Comparison of ENCODE assay signal across 8 mouse cellular contexts in the genomic region with DNA sequence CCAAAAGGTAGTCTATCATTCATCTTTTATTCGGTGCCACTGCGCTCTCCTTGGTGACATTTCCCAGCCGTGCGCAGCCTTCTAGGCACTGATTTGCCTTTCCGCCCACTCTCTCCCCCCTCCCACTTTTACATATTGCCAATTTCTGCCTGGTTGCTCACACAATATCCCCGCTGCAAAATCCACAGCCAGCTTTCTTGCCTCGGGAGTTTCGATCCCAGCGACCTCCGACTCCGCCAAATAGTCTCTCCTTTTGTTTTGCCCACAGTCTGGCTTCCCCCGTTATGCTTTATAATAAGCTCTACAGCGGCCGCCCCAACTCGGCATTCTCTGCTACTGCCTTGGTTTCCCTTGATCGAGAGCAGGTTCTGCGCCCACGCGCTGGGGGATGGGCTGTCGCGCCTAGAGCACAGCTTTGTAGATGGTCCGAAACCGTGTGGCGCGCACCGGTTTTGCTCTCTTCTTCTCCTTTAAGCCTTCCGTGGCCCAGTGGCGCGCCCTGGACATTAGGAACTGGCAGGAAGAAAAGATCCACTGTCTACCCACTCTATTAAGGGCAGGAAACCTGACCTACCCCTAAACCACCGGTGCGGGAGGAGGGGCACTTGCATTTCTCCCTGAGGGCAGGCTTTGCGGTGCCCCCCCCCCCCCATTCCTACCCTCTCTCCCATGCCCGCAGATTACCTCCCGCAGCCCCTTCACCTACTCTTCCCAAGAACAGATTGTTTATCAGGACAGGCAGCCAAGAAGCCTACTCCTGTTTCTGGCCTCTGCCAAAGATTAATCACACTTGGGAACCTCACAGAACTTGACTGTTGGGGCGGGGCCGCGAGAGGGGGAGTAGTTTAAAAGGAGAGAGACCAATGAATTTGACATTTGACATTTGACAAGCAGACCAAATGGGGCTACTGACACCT. TPM values are rescaled to one million over a fixed set of nuclear protein-coding genes. Genes with fewer than 3 reads are reported as not detected.
DNase-seq lines count a peak whose midpoint lies in the region; ATAC-seq and TF ChIP-seq lines count a peak whose summit lies in the region.

No protein-coding gene starts in this region.

- TF ChIP-seq POLR2A in heart, adult 2 months (IDR thresholded peaks at IDR 0.05; ENCODE audit: insufficient read depth, low read depth, low read length): peak; percentile 80
- TF ChIP-seq POLR2A in kidney, adult 2 months (IDR thresholded peaks at IDR 0.05; ENCODE audit: low read depth, low read length): peak; percentile 5
- TF ChIP-seq POLR2A in testis, adult 2 months (IDR thresholded peaks at IDR 0.05; ENCODE audit: control insufficient read depth, low read depth, low read length): no peak

- peak overlapping the region; percentile 91 for H3K27ac ChIP-seq in heart, adult 2 months
- peak overlapping the region; percentile 91 for H3K27ac ChIP-seq in kidney, adult 2 months (ENCODE audit: insufficient read depth, low read depth, low read length)
- peak overlapping the region; percentile 89 for H3K27ac ChIP-seq in liver, embryonic 15.5 days (replicated peaks)
- H3K27ac ChIP-seq in testis, adult 2 months (ENCODE audit: control insufficient read depth, insufficient read depth, low read depth, low read length): peak overlapping the region; percentile 79

- TF ChIP-seq CTCF in heart, adult 2 months (IDR thresholded peaks at IDR 0.05): no peak
- no peak for TF ChIP-seq CTCF in kidney, adult 2 months (conservative IDR thresholded peaks at IDR 0.05; ENCODE audit: insufficient read depth, insufficient read length, low read depth, low read length)
- TF ChIP-seq CTCF in testis, adult 2 months (IDR thresholded peaks at IDR 0.05; ENCODE audit: control insufficient read depth, insufficient read depth, insufficient replicate concordance, low read depth, low read length): no peak

- no peaks in the 10 kb centered on the region for H3K79me2 ChIP-seq in heart, adult 2 months (replicated peaks; ENCODE audit: control insufficient read depth, insufficient read depth, low read length)

- peaks cover 9% of the 10 kb centered on the region for H3K36me3 ChIP-seq in heart, adult 2 months (ENCODE audit: control insufficient read depth, insufficient read depth, low read length)
- no peaks in the 10 kb centered on the region for H3K36me3 ChIP-seq in kidney, adult 2 months (ENCODE audit: control insufficient read depth, insufficient read depth, low read length)
- H3K36me3 ChIP-seq in liver, embryonic 15.5 days (replicated peaks): no peaks in the 10 kb centered on the region
- H3K36me3 ChIP-seq in testis, adult 2 months (ENCODE audit: control insufficient read depth, insufficient read depth, low read length): no peaks in the 10 kb centered on the region

- intact Hi-C loops in heart, adult 2 months (cut with DNase I): loop anchor here (2.0 to 5.0 kb wide), 2 partner anchors 40 to 59 kb away; no protein-coding TSS in a partner anchor

- 0 out of 2 replicates have a peak, but pooled peaks have one; percentile 1 for ATAC-seq in liver, embryonic 15.5 days (ENCODE audit: insufficient read depth)

- 0 out of 2 replicates have a peak, but pooled peaks have one; percentile 8 for TF ChIP-seq EP300 in heart, adult 2 months (IDR thresholded peaks at IDR 0.05; ENCODE audit: insufficient read depth, low read depth, low read length)

- 3% methylated on average over 37 of the region's 37 CpGs for WGBS in heart, adult 2 months
- 2% methylated on average over 37 of the region's 37 CpGs for WGBS in kidney, adult 2 months
- WGBS in liver, embryonic 15.5 days (ENCODE audit: insufficient replicate concordance): 4% methylated on average over 37 of the region's 37 CpGs

- H3K27me3 ChIP-seq in heart, adult 2 months (ENCODE audit: control insufficient read depth, insufficient read depth, low read length): no peaks in the 10 kb centered on the region
- no peaks in the 10 kb centered on the region for H3K27me3 ChIP-seq in kidney, adult 2 months (replicated peaks; ENCODE audit: control insufficient read depth, insufficient read depth, low read length)
- peaks cover 52% of the 10 kb centered on the region for H3K27me3 ChIP-seq in liver, embryonic 15.5 days
- no peaks in the 10 kb centered on the region for H3K27me3 ChIP-seq in testis, adult 2 months (ENCODE audit: control insufficient read depth, insufficient read depth, low read length)

- H3K9ac ChIP-seq in heart, adult 2 months (ENCODE audit: low read depth, low read length): peak overlapping the region; percentile 82
- H3K9ac ChIP-seq in liver, embryonic 15.5 days: peak overlapping the region; percentile 47

- DNase-seq in urinary bladder, adult 18-20 months (ENCODE audit: low spot score in 2 of 2): peak; percentile 78 to 86
- DNase-seq in urinary bladder, postnatal 10 days (ENCODE audit: low spot score): no peak
- peak; percentile 51 to 72 for DNase-seq in cerebellum, postnatal 4 days (ENCODE audit: low spot score in 2 of 2)
- peak; percentile 86 to 90 for DNase-seq in heart, adult 2 months
- DNase-seq in kidney, adult 2 months: peak; percentile 96
- peak; percentile 76 for DNase-seq in neural tube, embryonic 10.5 days (ENCODE audit: extremely low spot score, low spot score)

- H3K9me3 ChIP-seq in liver, embryonic 15.5 days (replicated peaks): no peaks in the 10 kb centered on the region

- H3K4me3 ChIP-seq in heart, adult 2 months: peak overlapping the region; percentile 49
- H3K4me3 ChIP-seq in kidney, adult 2 months (ENCODE audit: insufficient read depth, low read depth, low read length): peak overlapping the region; percentile 52
- peak overlapping the region; percentile 57 for H3K4me3 ChIP-seq in liver, embryonic 15.5 days (replicated peaks)
- peak overlapping the region; percentile 75 for H3K4me3 ChIP-seq in testis, adult 2 months (ENCODE audit: control insufficient read depth, low read depth, low read length)

- H3K4me2 ChIP-seq in liver, embryonic 15.5 days: peak overlapping the region; percentile 84

- H3K4me1 ChIP-seq in heart, adult 2 months (ENCODE audit: control insufficient read depth, insufficient read depth, low read length): peaks cover 27% of the 10 kb centered on the region
- peaks cover 47% of the 10 kb centered on the region for H3K4me1 ChIP-seq in kidney, adult 2 months (ENCODE audit: control insufficient read depth, insufficient read depth, low read length)
- peaks cover 86% of the 10 kb centered on the region for H3K4me1 ChIP-seq in liver, embryonic 15.5 days (replicated peaks)
- peaks cover 29% of the 10 kb centered on the region for H3K4me1 ChIP-seq in testis, adult 2 months (ENCODE audit: control insufficient read depth, insufficient read depth, low read length)

RNA-seq across cellular contexts. Expression of a gene that starts 7.4 kb away (rescaled TPM):
- 10 to 100 TPM; 32.6 to 36.9 TPM for total RNA-seq in heart, adult 2 months (2021)
- polyA plus RNA-seq in heart, adult 2 months (2012; rRNA removed): 15.6 and 20.1 TPM in 2 replicates
- 22.0 and 27.8 TPM in 2 replicates for polyA plus RNA-seq in kidney, adult 2 months (2012; rRNA removed)
- polyA plus RNA-seq in liver, embryonic 15.5 days (2015; fragmentation: Nextera tagmentation; extraction: Ambion mirVana): 2.8 and 3.1 TPM in 2 replicates
- polyA plus RNA-seq in testis, adult 2 months (2012; rRNA removed): 2.8 and 3.2 TPM in 2 replicates

RNA-seq across cellular contexts. Expression of a gene that starts 54.8 kb away (rescaled TPM):
- total RNA-seq in heart, adult 2 months (2021): 10 to 100 TPM; 43.8 to 45.1 TPM
- polyA plus RNA-seq in heart, adult 2 months (2012; rRNA removed): 34.1 and 39.6 TPM in 2 replicates
- 28.8 and 34.2 TPM in 2 replicates for polyA plus RNA-seq in kidney, adult 2 months (2012; rRNA removed)
- polyA plus RNA-seq in liver, embryonic 15.5 days (2015; fragmentation: Nextera tagmentation; extraction: Ambion mirVana): 7.8 and 8.2 TPM in 2 replicates
- 42.7 and 45.6 TPM in 2 replicates for polyA plus RNA-seq in testis, adult 2 months (2012; rRNA removed)
